Mouse (Mus musculus): ENCODE results near the gene Emd. TPM values are rescaled to one million over a fixed set of nuclear protein-coding genes. Genes with fewer than 3 reads are reported as not detected.
"Not testable (repeated sequence)": the region's sequence is repeated elsewhere in the genome, so short reads cannot be mapped to it uniquely, and the experiment has no call there.

The Emd gene
- total RNA-seq (2014; fragmentation: Nextera tagmentation), result 67.1 and 96.2 TPM in 2 replicates
- total RNA-seq (2017), result 74.5 and 113 TPM in 2 replicates

GRCm38 (mm10) chrX:74254153-74254887 is at the start of gene Emd:
Gene Emd (plus strand): TSS chrX:74254687.
- peak; percentile 97 for ATAC-seq (replicated peaks; ENCODE audit: low FRiP score, low TSS enrichment, poor library complexity, severe bottlenecking)

- no peak for ATAC-seq (replicated peaks; ENCODE audit: low FRiP score, low TSS enrichment, poor library complexity, severe bottlenecking)
Measured at GRCm38 (mm10) chrX:74218496-74218895, 36.0 kb upstream of the Emd start.

- no peak for ATAC-seq (replicated peaks; ENCODE audit: low FRiP score, low TSS enrichment, poor library complexity, severe bottlenecking)
Measured at GRCm38 (mm10) chrX:74219449-74219848, 35.0 kb upstream of the Emd start.

DNA sequence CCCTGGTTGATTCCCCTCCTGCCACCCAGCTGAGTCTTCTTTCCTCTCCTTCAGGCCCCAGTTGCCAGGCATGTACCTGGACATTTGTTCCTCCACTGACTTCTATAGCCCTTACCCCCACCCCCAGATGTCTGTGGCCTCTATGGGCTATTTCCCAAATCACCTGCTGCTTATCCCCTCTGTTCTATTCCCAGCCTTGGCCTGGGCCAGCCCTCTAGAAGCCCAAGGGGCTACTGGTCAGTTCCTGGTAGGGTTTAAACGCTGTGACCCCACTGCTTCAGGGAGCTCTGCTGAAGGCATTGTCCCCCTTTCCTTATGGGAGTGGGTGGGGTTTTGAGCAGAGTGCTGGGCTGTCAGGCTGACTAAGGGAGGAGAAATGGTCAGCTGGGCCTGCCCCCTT is 34.4 kb upstream of the Emd start:
- ATAC-seq (replicated peaks; ENCODE audit: low FRiP score, low TSS enrichment, poor library complexity, severe bottlenecking), result not testable (repeated sequence)

DNA sequence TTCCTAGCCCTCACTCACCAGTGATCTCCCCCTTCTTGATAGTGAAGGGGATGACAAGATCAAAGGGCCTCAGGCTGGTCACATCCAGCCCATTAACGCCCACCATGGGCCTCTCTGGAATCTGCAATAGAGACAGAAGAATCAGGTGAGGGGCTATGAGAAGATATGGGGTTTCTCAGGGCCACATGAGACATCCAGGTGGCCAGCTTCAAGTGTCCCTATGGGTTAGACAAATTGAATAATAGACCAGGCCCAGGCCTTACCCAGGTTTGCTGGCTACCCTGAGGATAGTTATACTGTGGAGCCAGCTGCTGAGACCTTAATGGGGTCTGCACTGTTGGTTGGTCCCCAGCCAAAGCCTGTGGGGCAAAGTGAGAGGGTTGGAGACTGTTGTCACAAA is 24.4 kb upstream of the Emd start:
- no peak for ATAC-seq (replicated peaks; ENCODE audit: low FRiP score, low TSS enrichment, poor library complexity, severe bottlenecking)

DNA sequence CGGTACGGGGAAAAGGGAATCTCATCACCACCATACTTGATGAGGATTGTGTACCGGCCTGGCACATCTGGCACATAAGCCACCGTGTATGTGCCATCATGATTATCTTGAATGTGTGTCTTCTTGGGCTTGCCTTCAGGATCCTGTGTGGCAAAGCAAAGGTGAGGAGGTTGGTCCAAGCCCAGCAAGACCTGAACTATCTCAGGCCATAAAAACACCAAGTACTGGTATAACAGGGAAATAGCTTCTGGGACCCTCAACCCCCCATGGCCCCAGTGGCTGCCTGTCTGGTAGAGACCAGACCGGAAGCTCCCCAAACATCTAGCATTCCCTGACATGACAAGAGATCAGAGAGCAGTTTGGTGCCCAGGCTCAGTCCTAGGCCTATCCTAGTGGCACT is 21.3 kb upstream of the Emd start:
- no peak for ATAC-seq (replicated peaks; ENCODE audit: low FRiP score, low TSS enrichment, poor library complexity, severe bottlenecking)

- no peak for ATAC-seq (replicated peaks; ENCODE audit: low FRiP score, low TSS enrichment, poor library complexity, severe bottlenecking)
Measured at GRCm38 (mm10) chrX:74240332-74240731, 14.2 kb upstream of the Emd start.

DNA sequence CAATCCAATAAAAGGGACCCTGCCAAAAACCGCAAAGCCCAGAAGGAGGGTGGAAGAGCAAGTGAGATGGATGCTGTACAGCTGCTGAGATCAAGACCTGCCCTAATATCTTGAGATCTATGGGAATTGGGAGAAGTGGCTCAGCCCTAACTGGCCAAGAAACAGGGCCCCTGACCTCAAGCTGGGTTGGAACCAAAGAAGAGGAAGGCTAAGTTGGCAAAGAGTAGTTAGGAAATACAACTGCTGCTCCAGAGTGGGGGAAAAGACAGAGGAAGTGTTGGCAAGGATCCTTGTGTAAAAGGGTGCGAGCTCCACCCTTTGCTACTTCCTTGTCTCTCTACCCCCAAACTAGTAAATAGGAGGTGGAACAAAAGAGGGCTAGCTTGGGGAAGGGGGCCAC is 11.1 kb upstream of the Emd start:
- ATAC-seq (replicated peaks; ENCODE audit: low FRiP score, low TSS enrichment, poor library complexity, severe bottlenecking), result no peak

GRCm38 (mm10) chrX:74243807-74244206 is 10.7 kb upstream of the Emd start:
- ATAC-seq (replicated peaks; ENCODE audit: low FRiP score, low TSS enrichment, poor library complexity, severe bottlenecking), result peak; percentile 83

DNA sequence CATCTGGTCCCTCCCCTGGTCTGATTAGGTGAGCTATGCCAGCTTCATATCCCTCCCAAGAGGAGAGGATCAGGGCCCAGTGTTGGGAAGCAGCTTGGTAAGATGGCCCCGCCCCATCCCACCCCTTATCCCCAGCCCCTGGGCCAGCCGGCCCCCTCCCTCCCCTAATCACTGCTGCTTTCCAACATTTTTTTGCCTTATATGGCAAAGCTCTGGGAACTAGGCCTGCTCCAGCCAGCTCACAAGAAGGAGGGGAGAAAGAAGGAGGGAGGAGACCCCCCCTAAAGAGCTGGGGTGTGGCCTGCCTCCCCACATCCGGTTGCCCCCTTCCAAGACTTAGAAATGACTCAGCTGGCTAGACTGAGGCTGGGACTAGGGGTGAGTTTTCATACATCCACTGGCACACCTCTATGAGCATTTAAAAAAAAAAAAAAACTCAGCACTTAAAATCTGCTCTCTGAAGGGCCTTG is 9.8 kb upstream of the Emd start:
- ATAC-seq (replicated peaks; ENCODE audit: low FRiP score, low TSS enrichment, poor library complexity, severe bottlenecking), result no peak

DNA sequence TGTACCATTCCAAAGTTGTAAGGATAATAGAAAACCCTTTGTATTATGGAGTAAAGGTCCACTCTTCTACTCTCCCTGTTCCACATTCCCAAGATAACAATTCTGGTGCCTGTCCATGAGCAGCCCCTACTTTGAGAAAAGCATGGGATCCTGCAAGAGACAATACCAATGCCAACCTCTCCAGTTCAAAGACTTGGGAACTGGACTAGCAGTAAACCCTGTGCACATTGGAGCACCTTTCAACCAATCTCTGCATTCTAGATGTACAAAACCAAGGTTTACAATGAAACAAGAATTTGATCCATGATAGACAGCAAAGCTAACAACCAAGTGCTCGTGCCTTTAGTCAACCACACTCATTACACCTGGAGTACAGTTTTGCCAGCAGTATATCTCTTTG is 9.4 kb upstream of the Emd start:
- ATAC-seq (replicated peaks; ENCODE audit: low FRiP score, low TSS enrichment, poor library complexity, severe bottlenecking), result no peak

DNA sequence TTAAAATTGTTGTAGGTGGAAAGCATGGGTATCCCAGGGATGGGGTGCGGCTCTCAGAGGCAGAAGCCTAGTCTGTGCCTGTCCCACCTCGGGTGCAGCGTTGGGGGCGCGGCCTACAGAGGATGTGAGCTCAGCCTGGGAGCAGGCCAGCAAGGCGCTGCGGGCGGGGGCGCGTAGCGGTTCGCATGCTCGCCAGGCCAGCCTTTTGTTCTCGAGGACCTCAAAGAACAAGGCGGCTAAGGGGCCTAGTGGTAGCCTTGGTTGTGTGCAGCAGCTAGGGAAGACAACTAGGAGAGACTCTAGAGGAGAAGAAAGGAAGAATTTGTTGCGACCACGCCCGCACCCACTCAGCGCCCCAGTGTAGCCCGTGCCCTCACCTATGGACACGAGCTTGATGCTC is 8.8 kb upstream of the Emd start:
- ATAC-seq (replicated peaks; ENCODE audit: low FRiP score, low TSS enrichment, poor library complexity, severe bottlenecking), result peak; percentile 62

DNA sequence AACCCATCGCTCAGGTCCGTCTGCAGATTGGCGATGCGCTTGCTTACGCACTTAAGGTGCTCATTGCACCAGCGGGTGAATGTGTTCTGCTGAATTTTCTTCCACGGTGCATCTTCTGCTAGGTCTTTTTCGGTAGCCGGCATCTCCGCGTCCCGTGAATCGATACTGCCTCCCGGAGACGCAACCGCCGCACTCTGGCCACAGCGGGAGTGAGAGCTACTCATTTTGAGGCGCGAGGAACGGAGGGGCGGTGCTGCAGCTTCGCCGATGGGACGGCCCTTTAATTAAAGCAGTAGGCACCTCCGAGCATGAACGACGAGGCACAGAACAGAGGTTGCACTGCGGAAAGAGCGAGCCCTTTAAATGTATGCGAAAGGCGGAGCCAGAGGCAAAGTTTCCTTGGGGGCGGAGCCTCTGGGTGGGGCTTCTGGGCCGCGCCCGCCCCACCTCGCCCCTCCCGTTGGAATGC is 8.2 kb upstream of the Emd start:
- ATAC-seq (replicated peaks; ENCODE audit: low FRiP score, low TSS enrichment, poor library complexity, severe bottlenecking), result peak; percentile 79

GRCm38 (mm10) chrX:74246693-74247092 is 7.8 kb upstream of the Emd start:
- no peak for ATAC-seq (replicated peaks; ENCODE audit: low FRiP score, low TSS enrichment, poor library complexity, severe bottlenecking)

- ATAC-seq (replicated peaks; ENCODE audit: low FRiP score, low TSS enrichment, poor library complexity, severe bottlenecking), result no peak
Measured at GRCm38 (mm10) chrX:74248651-74249050, 5.8 kb upstream of the Emd start.

- ATAC-seq (replicated peaks; ENCODE audit: low FRiP score, low TSS enrichment, poor library complexity, severe bottlenecking), result no peak
Measured at GRCm38 (mm10) chrX:74249615-74250014, 4.9 kb upstream of the Emd start, which contains the start of gene Flna. Gene Flna (minus strand): TSS chrX:74249820.

GRCm38 (mm10) chrX:74254888-74255565 is 540 bp downstream of the Emd start:
- ATAC-seq (replicated peaks; ENCODE audit: low FRiP score, low TSS enrichment, poor library complexity, severe bottlenecking), result peak; percentile 56; the same call in 1 of the 2 replicates

DNA sequence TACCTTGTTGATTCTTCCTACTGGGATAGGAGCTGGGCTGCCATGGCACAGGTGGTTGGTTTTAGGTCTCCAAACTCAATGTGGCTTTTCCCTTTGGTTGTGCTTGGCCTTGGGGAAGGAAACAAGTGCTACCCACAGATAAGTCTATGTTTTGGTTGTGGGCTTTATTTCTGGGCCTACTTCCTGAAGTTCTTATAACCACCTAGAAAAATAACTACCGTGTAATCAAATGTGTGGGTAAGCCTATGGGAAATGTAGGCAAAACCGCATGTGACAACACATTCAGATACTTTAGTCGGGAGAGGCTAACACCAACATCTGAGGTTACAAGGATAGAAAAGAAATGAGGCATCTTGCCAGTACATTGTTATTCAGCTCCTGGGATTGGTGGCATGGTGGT is 3.3 kb downstream of the Emd start:
- ATAC-seq (replicated peaks; ENCODE audit: low FRiP score, low TSS enrichment, poor library complexity, severe bottlenecking), result no peak

GRCm38 (mm10) chrX:74269736-74270061 is 15.2 kb downstream of the Emd start:
- ATAC-seq (replicated peaks; ENCODE audit: low FRiP score, low TSS enrichment, poor library complexity, severe bottlenecking), result peak; percentile 31; the same call in 1 of the 2 replicates

GRCm38 (mm10) chrX:74270062-74270901 is 15.8 kb downstream of the Emd start, which contains the start of gene Rpl10:
Gene Rpl10 (plus strand): TSS chrX:74270812.
- peak; percentile 84 for ATAC-seq (replicated peaks; ENCODE audit: low FRiP score, low TSS enrichment, poor library complexity, severe bottlenecking)
